Mouse (Mus musculus) kidney, embryonic 14.5 days (tissue): ENCODE measurements at regions not wholly inside any gene's neighbourhood (a gene's known extent, or its start where the extent isn't known, plus 50 kb on each side); places are given as distances from the start of the nearest gene placed in this dataset.
"Not testable (repeated sequence)": the region's sequence is repeated elsewhere in the genome, so short reads cannot be mapped to it uniquely, and the experiment has no call there.

Source experiments
- ATAC-seq: fragments of 200-750 bp; cut with Nextera tagmentation; 2 replicates; pipeline ENCODE4 v1.8.0; 2017; ENCODE audit warnings: moderate number of reproducible peaks, mild to moderate bottlenecking, moderate TSS enrichment, moderate library complexity; ENCODE audit not compliant: low FRiP score, low TSS enrichment
- H3K27ac ChIP-seq: fragments of 300-500 bp; sonication (generic); 2 replicates; pipeline ENCODE4 v1.5.1; 2014; ENCODE audit warnings: low read depth, mild to moderate bottlenecking, low read length, moderate library complexity, mixed read lengths
- H3K27me3 ChIP-seq: fragments of 300-500 bp; sonication (generic); 2 replicates; pipeline ENCODE4 v1.6.1; 2014; ENCODE audit warnings: mild to moderate bottlenecking, low read length; ENCODE audit not compliant: control insufficient read depth, insufficient read depth
- H3K36me3 ChIP-seq: fragments of 300-500 bp; sonication (generic); 2 replicates; pipeline ENCODE4 v1.6.1; 2014; ENCODE audit warnings: low read length, mixed read lengths; ENCODE audit not compliant: control insufficient read depth, insufficient read depth
- H3K4me1 ChIP-seq: fragments of 300-500 bp; sonication (generic); 2 replicates; pipeline ENCODE4 v1.6.1; 2014; ENCODE audit warnings: low read length, mixed read lengths; ENCODE audit not compliant: control insufficient read depth, insufficient read depth
- H3K4me2 ChIP-seq: fragments of 300-500 bp; sonication (generic); replicated peaks from 2 replicates; pipeline ENCODE4 v1.6.1; 2014; ENCODE audit warnings: low read depth, mild to moderate bottlenecking, low read length
- H3K4me3 ChIP-seq: fragments of 300-500 bp; sonication (generic); 2 replicates; pipeline ENCODE4 v1.5.1; 2014; ENCODE audit warnings: mild to moderate bottlenecking, low read length
- H3K9ac ChIP-seq: fragments of 300-500 bp; sonication (generic); 2 replicates; pipeline ENCODE4 v1.6.1; 2014; ENCODE audit warnings: low read depth, mild to moderate bottlenecking, low read length, moderate library complexity
- H3K9me3 ChIP-seq: fragments of 300-500 bp; sonication (generic); 2 replicates; pipeline ENCODE4 v1.6.1; 2016; ENCODE audit warnings: low read length; ENCODE audit not compliant: control insufficient read depth
- WGBS: fragments of 180-500 bp; shearing (Covaris S2); extraction: QIAGEN DNeasy Blood & Tissue Kit; methylation state at CpG from one replicate; pipeline ENCODE4 v1.1.7; 2014; 5-methylcytosine and 5-hydroxymethylcytosine counted together

DNA sequence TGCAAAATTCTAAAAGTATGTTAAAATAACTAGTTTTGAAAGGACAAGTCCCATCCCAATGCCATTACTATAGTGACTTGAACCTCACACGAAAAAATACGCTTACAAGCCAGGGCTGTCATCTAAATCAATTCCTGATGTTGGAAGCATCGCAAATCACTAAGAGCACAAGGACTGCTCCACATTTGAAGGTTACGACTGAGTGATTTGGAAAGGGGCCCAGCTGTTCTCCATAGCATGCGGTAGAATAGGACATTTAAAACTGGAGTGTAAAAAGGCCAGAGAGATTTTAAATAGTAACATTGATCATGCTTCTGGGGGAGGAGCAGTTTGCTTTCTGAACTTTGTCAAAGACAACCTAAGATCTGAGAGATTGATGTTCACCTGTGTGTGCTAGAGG lies 92.8 kb upstream of the Mocs1 start:
- Histone ChIP-seq H3K27ac (no peak overlapping the region), H3K27me3 (no peaks in the 10 kb centered on the region)
- peak; percentile 52; the same call in 1 of the 2 replicates for ATAC-seq

DNA sequence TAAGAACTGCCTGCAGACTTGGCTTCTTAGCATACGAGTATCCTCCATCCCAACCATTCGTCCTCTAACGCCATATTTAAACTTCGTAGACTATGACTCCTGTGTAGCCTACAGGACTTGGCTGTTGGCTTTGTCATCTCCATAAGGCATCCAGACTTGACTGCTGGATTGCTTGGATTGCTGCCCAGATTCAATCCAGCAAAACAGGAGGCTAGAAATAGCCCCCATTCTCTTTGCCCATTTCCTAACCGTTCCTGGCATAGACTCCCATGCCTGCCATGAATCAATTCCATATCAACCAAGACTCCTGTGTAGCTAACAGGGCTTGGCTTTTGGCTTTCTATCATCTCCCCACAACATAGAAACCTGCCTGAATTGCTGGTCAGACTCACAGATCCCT lies 90.3 kb upstream of the Mocs1 start:
- H3K4me3 ChIP-seq: no peak overlapping the region
- H3K4me2 ChIP-seq: no peak overlapping the region
- ATAC-seq: no peak
- 92% methylated on average over 5 of the region's 5 CpGs for WGBS
- peaks cover 5% of the 10 kb centered on the region; the same call in 1 of the 2 replicates for H3K9me3 ChIP-seq
- H3K36me3 ChIP-seq: no peaks in the 10 kb centered on the region
- no peaks in the 10 kb centered on the region for H3K27me3 ChIP-seq
- no peak overlapping the region for H3K9ac ChIP-seq
- no peaks in the 10 kb centered on the region for H3K4me1 ChIP-seq
- no peak overlapping the region for H3K27ac ChIP-seq

More for the DNA sequence above, 92.8 kb upstream of the Mocs1 start:
- Histone ChIP-seq H3K9me3 (peaks cover 5% of the 10 kb centered on the region; the same call in 1 of the 2 replicates), H3K4me3 (no peak overlapping the region), H3K9ac (no peak overlapping the region), H3K36me3 (no peaks in the 10 kb centered on the region), H3K4me1 (no peaks in the 10 kb centered on the region), H3K4me2 (no peak overlapping the region)
- WGBS: 25% methylated on average over 5 of the region's 5 CpGs

- no peak for ATAC-seq
- 87% methylated on average over 2 of the region's 2 CpGs for WGBS
- peaks cover 4% of the 10 kb centered on the region; the same call in 1 of the 2 replicates for H3K9me3 ChIP-seq
- no peaks in the 10 kb centered on the region for H3K4me1 ChIP-seq
- H3K27me3 ChIP-seq: no peaks in the 10 kb centered on the region
- H3K9ac ChIP-seq: no peak overlapping the region
- no peaks in the 10 kb centered on the region for H3K36me3 ChIP-seq
- no peak overlapping the region for H3K27ac ChIP-seq
- no peak overlapping the region for H3K4me2 ChIP-seq
- no peak overlapping the region for H3K4me3 ChIP-seq
These were observed 85.5 kb upstream of the Mocs1 start for GRCm38 (mm10) chr17:49342636-49343035.

GRCm38 (mm10) chr17:49346701-49347100 lies 81.5 kb upstream of the Mocs1 start:
- no peak for ATAC-seq
- no peaks in the 10 kb centered on the region for H3K9me3 ChIP-seq
- H3K4me2 ChIP-seq: no peak overlapping the region
- no peaks in the 10 kb centered on the region for H3K4me1 ChIP-seq
- H3K27ac ChIP-seq: no peak overlapping the region
- no peaks in the 10 kb centered on the region for H3K27me3 ChIP-seq
- H3K9ac ChIP-seq: no peak overlapping the region
- H3K4me3 ChIP-seq: no peak overlapping the region
- WGBS: 54% methylated on average over 5 of the region's 5 CpGs
- H3K36me3 ChIP-seq: no peaks in the 10 kb centered on the region

DNA sequence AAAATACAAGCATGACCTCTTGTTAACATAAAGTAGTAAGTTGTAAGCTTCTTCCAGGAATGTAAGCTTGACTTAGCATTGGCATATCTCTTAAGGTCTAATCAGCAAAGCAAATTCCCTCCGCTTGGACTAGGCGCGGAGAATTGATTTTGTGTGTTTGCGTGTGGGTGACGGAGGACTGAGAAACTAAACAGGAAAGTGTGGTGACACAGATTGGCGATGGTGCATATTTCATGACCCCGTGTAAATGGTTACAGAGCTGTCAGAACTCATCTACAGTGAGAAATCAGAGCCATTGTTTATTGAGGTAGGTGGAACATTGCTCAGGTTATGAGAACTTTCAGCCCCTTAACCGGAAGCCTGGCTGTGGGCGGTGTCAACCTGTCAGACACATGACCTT lies 78.8 kb upstream of the Mocs1 start:
- Histone ChIP-seq H3K9ac (no peak overlapping the region), H3K9me3 (no peaks in the 10 kb centered on the region), H3K4me3 (no peak overlapping the region), H3K36me3 (no peaks in the 10 kb centered on the region), H3K27me3 (no peaks in the 10 kb centered on the region), H3K4me1 (no peaks in the 10 kb centered on the region), H3K4me2 (no peak overlapping the region), H3K27ac (no peak overlapping the region)
- WGBS: 83% methylated on average over 9 of the region's 9 CpGs
- no peak for ATAC-seq

- Histone ChIP-seq H3K4me1 (0 out of 2 replicates have a peak, but pooled peaks cover 2% of the 10 kb centered on the region), H3K36me3 (no peaks in the 10 kb centered on the region), H3K9me3 (no peaks in the 10 kb centered on the region), H3K4me2 (no peak overlapping the region), H3K27ac (no peak overlapping the region), H3K9ac (no peak overlapping the region), H3K4me3 (no peak overlapping the region), H3K27me3 (no peaks in the 10 kb centered on the region)
- no peak for ATAC-seq
These were observed 69.0 kb upstream of the Mocs1 start for GRCm38 (mm10) chr17:49359212-49359611.

DNA sequence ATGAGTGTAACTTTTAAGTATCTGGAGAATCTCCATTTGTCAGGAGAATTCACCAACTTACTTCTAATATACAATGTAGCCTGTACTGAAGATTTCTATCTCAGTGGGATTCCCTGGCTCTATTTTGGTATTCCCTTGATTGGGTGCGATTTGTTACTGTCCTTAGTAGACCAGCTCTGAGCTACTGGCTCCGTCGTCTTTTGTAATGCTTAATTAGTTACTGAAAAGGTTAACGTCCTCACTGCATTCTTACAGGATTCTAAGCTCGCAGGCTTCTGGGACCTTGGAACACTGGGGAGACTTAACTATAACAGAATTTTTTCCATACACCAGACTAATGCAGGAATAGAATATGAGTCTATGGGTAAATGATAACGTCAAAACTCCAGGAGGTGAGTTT lies 67.9 kb upstream of the Mocs1 start:
- not testable (repeated sequence) for H3K4me1 ChIP-seq, H3K27me3 ChIP-seq, ATAC-seq, H3K4me2 ChIP-seq, H3K9ac ChIP-seq, H3K27ac ChIP-seq, H3K9me3 ChIP-seq, H3K4me3 ChIP-seq, H3K36me3 ChIP-seq
- 59% methylated on average over 6 of the region's 6 CpGs for WGBS

DNA sequence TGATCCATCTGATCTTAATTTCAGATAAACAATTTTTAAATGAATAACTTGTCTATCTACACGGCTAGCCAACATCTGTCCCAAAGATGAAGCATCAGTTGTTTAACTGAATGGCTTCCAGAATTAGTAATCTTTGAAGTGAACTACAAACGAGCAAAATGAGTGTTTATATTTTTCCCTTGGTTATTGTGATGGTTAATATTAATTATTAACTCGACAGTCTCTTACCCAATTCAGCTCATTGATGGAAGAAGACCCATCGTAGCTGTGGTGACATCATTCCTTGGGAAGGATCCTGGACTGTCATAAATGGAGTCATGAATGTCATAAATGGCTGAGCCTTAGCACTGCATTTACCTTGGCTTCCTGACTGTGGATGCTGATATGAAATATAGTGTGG lies 60.4 kb upstream of the Mocs1 start:
- H3K27ac ChIP-seq: no peak overlapping the region
- H3K36me3 ChIP-seq: no peaks in the 10 kb centered on the region
- H3K9ac ChIP-seq: no peak overlapping the region
- WGBS: 84% methylated on average over 4 of the region's 4 CpGs
- no peaks in the 10 kb centered on the region for H3K27me3 ChIP-seq
- no peaks in the 10 kb centered on the region for H3K4me1 ChIP-seq
- no peak overlapping the region for H3K4me2 ChIP-seq
- H3K4me3 ChIP-seq: no peak overlapping the region
- H3K9me3 ChIP-seq: no peaks in the 10 kb centered on the region
- no peak for ATAC-seq

- no peak overlapping the region for H3K4me3 ChIP-seq
- no peak overlapping the region for H3K9ac ChIP-seq
- no peaks in the 10 kb centered on the region for H3K27me3 ChIP-seq
- H3K9me3 ChIP-seq: no peaks in the 10 kb centered on the region
- H3K36me3 ChIP-seq: no peaks in the 10 kb centered on the region
- no peak for ATAC-seq
- H3K4me2 ChIP-seq: no peak overlapping the region
- no peak overlapping the region for H3K27ac ChIP-seq
- no peaks in the 10 kb centered on the region for H3K4me1 ChIP-seq
- 85% methylated on average over 2 of the region's 2 CpGs for WGBS
These were observed 59.5 kb upstream of the Mocs1 start for GRCm38 (mm10) chr17:49368476-49369269.
